Mouse (Mus musculus): ENCODE measurements around the gene Eppin. TPM values are rescaled to one million over a fixed set of nuclear protein-coding genes. Genes with fewer than 3 reads are reported as not detected.
"Not testable (repeated sequence)": the region's sequence is repeated elsewhere in the genome, so short reads cannot be mapped to it uniquely, and the experiment has no call there.

The Eppin gene
- polyA plus RNA-seq, 1 experiment from 2014 or later, result not detected

- not testable (repeated sequence) for H3K4me3 ChIP-seq (ENCODE audit: control insufficient read depth in 1 of 2, insufficient read depth in 1 of 2, low read depth in 1 of 2, low read length in 2 of 2); H3K27me3 ChIP-seq (ENCODE audit: control insufficient read depth, insufficient read depth, low read length); ATAC-seq (ENCODE audit: insufficient number of reproducible peaks, insufficient read depth, low FRiP score, low read depth); H3K36me3 ChIP-seq (ENCODE audit: control insufficient read depth, insufficient read depth, low read length); H3K4me1 ChIP-seq (ENCODE audit: control insufficient read depth in 2 of 2, insufficient read depth in 2 of 2, low read length in 2 of 2); H3K9ac ChIP-seq (ENCODE audit: low read length); H3K9me3 ChIP-seq (ENCODE audit: control insufficient read depth, low read length); H3K4me2 ChIP-seq (ENCODE audit: low read length); H3K27ac ChIP-seq (replicated peaks in 1 of 2; ENCODE audit: control insufficient read depth in 1 of 2, insufficient read depth in 1 of 2, low read depth in 2 of 2, low read length in 2 of 2)
- 71% methylated on average over 6 of the region's 6 CpGs for WGBS
Measured at GRCm38 (mm10) chr2:164573359-164573758, 20.0 kb downstream of the Eppin start, which contains the start of gene Spint3. Spint3 (minus strand) TSS chr2:164573459.

- H3K4me3 ChIP-seq (ENCODE audit: control insufficient read depth in 1 of 2, insufficient read depth in 1 of 2, low read depth in 1 of 2, low read length in 2 of 2), result no peak overlapping the region
- 79% methylated on average over 5 of the region's 5 CpGs for WGBS
- no peaks in the 10 kb centered on the region for H3K36me3 ChIP-seq (ENCODE audit: control insufficient read depth, insufficient read depth, low read length)
- H3K4me2 ChIP-seq (ENCODE audit: low read length), result no peak overlapping the region
- H3K4me1 ChIP-seq (ENCODE audit: control insufficient read depth in 2 of 2, insufficient read depth in 2 of 2, low read length in 2 of 2), result peaks cover 0 to 11% of the 10 kb centered on the region in 2 experiments; a peak in 3 of 4 replicates
- peaks cover 13% of the 10 kb centered on the region for H3K27me3 ChIP-seq (ENCODE audit: control insufficient read depth, insufficient read depth, low read length)
- H3K27ac ChIP-seq (replicated peaks in 1 of 2; ENCODE audit: control insufficient read depth in 1 of 2, insufficient read depth in 1 of 2, low read depth in 2 of 2, low read length in 2 of 2), result no peak overlapping the region
- H3K9ac ChIP-seq (ENCODE audit: low read length), result no peak overlapping the region
- no peak for ATAC-seq (ENCODE audit: insufficient number of reproducible peaks, insufficient read depth, low FRiP score, low read depth)
- no peaks in the 10 kb centered on the region for H3K9me3 ChIP-seq (ENCODE audit: control insufficient read depth, low read length)
Measured at GRCm38 (mm10) chr2:164567460-164567859, 25.9 kb downstream of the Eppin start.

GRCm38 (mm10) chr2:164566997-164567396, 26.4 kb downstream of the Eppin start:
- Histone ChIP-seq H3K4me1 (ENCODE audit: control insufficient read depth in 2 of 2, insufficient read depth in 2 of 2, low read length in 2 of 2) (peaks cover 0 to 14% of the 10 kb centered on the region in 2 experiments; a peak in 3 of 4 replicates), H3K4me3 (ENCODE audit: control insufficient read depth in 1 of 2, insufficient read depth in 1 of 2, low read depth in 1 of 2, low read length in 2 of 2) (no peak overlapping the region), H3K27ac (replicated peaks in 1 of 2; ENCODE audit: control insufficient read depth in 1 of 2, insufficient read depth in 1 of 2, low read depth in 2 of 2, low read length in 2 of 2) (no peak overlapping the region), H3K27me3 (ENCODE audit: control insufficient read depth, insufficient read depth, low read length) (peaks cover 17% of the 10 kb centered on the region), H3K9ac (ENCODE audit: low read length) (no peak overlapping the region), H3K9me3 (ENCODE audit: control insufficient read depth, low read length) (no peaks in the 10 kb centered on the region), H3K36me3 (ENCODE audit: control insufficient read depth, insufficient read depth, low read length) (no peaks in the 10 kb centered on the region), H3K4me2 (ENCODE audit: low read length) (no peak overlapping the region)
- ATAC-seq (ENCODE audit: insufficient number of reproducible peaks, insufficient read depth, low FRiP score, low read depth), result no peak
- WGBS, result 88% methylated on average over 2 of the region's 2 CpGs

GRCm38 (mm10) chr2:164564346-164564745, 29.0 kb downstream of the Eppin start:
- H3K4me1 ChIP-seq (ENCODE audit: control insufficient read depth in 2 of 2, insufficient read depth in 2 of 2, low read length in 2 of 2), result peaks cover 0 to 14% of the 10 kb centered on the region in 2 experiments; a peak in 3 of 4 replicates
- H3K9me3 ChIP-seq (ENCODE audit: control insufficient read depth, low read length), result no peaks in the 10 kb centered on the region
- no peak overlapping the region for H3K4me2 ChIP-seq (ENCODE audit: low read length)
- ATAC-seq (ENCODE audit: insufficient number of reproducible peaks, insufficient read depth, low FRiP score, low read depth), result no peak
- no peak overlapping the region for H3K9ac ChIP-seq (ENCODE audit: low read length)
- 63% methylated on average over 5 of the region's 5 CpGs for WGBS
- H3K27ac ChIP-seq (replicated peaks in 1 of 2; ENCODE audit: control insufficient read depth in 1 of 2, insufficient read depth in 1 of 2, low read depth in 2 of 2, low read length in 2 of 2), result no peak overlapping the region
- no peak overlapping the region for H3K4me3 ChIP-seq (ENCODE audit: control insufficient read depth in 1 of 2, insufficient read depth in 1 of 2, low read depth in 1 of 2, low read length in 2 of 2)
- H3K27me3 ChIP-seq (ENCODE audit: control insufficient read depth, insufficient read depth, low read length), result peaks cover 27% of the 10 kb centered on the region
- no peaks in the 10 kb centered on the region for H3K36me3 ChIP-seq (ENCODE audit: control insufficient read depth, insufficient read depth, low read length)

- WGBS, result under 1% methylated on average over 32 of the region's 32 CpGs
- Histone ChIP-seq H3K4me1 (ENCODE audit: control insufficient read depth in 2 of 2, insufficient read depth in 2 of 2, low read length in 2 of 2) (peaks cover 2 to 14% of the 10 kb centered on the region in 2 experiments; a peak in 3 of 4 replicates), H3K9ac (ENCODE audit: low read length) (peak overlapping the region; percentile 64), H3K36me3 (ENCODE audit: control insufficient read depth, insufficient read depth, low read length) (no peaks in the 10 kb centered on the region), H3K9me3 (ENCODE audit: control insufficient read depth, low read length) (no peaks in the 10 kb centered on the region), H3K4me3 (ENCODE audit: control insufficient read depth in 1 of 2, insufficient read depth in 1 of 2, low read depth in 1 of 2, low read length in 2 of 2) (peak overlapping the region; percentile 34 to 47), H3K27ac (replicated peaks in 1 of 2; ENCODE audit: control insufficient read depth in 1 of 2, insufficient read depth in 1 of 2, low read depth in 2 of 2, low read length in 2 of 2) (no peak overlapping the region), H3K27me3 (ENCODE audit: control insufficient read depth, insufficient read depth, low read length) (peaks cover 27% of the 10 kb centered on the region), H3K4me2 (ENCODE audit: low read length) (peak overlapping the region; percentile 86)
- peak; percentile 4; the same call in 1 of the 2 replicates for ATAC-seq (ENCODE audit: insufficient number of reproducible peaks, insufficient read depth, low FRiP score, low read depth)
Measured at GRCm38 (mm10) chr2:164563339-164564038, 29.9 kb downstream of the Eppin start.

- H3K36me3 ChIP-seq (ENCODE audit: control insufficient read depth, insufficient read depth, low read length), result no peaks in the 10 kb centered on the region
- H3K27ac ChIP-seq (replicated peaks in 1 of 2; ENCODE audit: control insufficient read depth in 1 of 2, insufficient read depth in 1 of 2, low read depth in 2 of 2, low read length in 2 of 2), result no peak within 1 kb of the TSS
Measured at GRCm38 (mm10) chr2:164562391-164563188, 30.8 kb downstream of the Eppin start, which contains the start of gene Wfdc2. Wfdc2 (plus strand) TSS chr2:164562413.

GRCm38 (mm10) chr2:164560106-164560505, 33.3 kb downstream of the Eppin start:
- ATAC-seq (ENCODE audit: insufficient number of reproducible peaks, insufficient read depth, low FRiP score, low read depth), result no peak

More at GRCm38 (mm10) chr2:164562391-164563188, 30.8 kb downstream of the Eppin start, which contains the start of gene Wfdc2:
- no peak for ATAC-seq (ENCODE audit: insufficient number of reproducible peaks, insufficient read depth, low FRiP score, low read depth)
- WGBS, result 5% methylated on average over 24 of the region's 24 CpGs
- Histone ChIP-seq H3K9ac (ENCODE audit: low read length) (peak within 1 kb of the TSS; percentile 64), H3K4me1 (ENCODE audit: control insufficient read depth in 2 of 2, insufficient read depth in 2 of 2, low read length in 2 of 2) (peaks cover 2 to 14% of the 10 kb centered on the region in 2 experiments; a peak in 3 of 4 replicates), H3K9me3 (ENCODE audit: control insufficient read depth, low read length) (no peaks in the 10 kb centered on the region), H3K27me3 (ENCODE audit: control insufficient read depth, insufficient read depth, low read length) (peaks cover 27% of the 10 kb centered on the region), H3K4me2 (ENCODE audit: low read length) (peak within 1 kb of the TSS; percentile 86), H3K4me3 (ENCODE audit: control insufficient read depth in 1 of 2, insufficient read depth in 1 of 2, low read depth in 1 of 2, low read length in 2 of 2) (peak within 1 kb of the TSS; percentile 34 to 47)

More at GRCm38 (mm10) chr2:164560106-164560505, 33.3 kb downstream of the Eppin start:
- Histone ChIP-seq H3K4me1 (ENCODE audit: control insufficient read depth in 2 of 2, insufficient read depth in 2 of 2, low read length in 2 of 2) (peaks cover 2 to 14% of the 10 kb centered on the region in 2 experiments; a peak in 3 of 4 replicates), H3K36me3 (ENCODE audit: control insufficient read depth, insufficient read depth, low read length) (no peaks in the 10 kb centered on the region), H3K9me3 (ENCODE audit: control insufficient read depth, low read length) (no peaks in the 10 kb centered on the region), H3K9ac (ENCODE audit: low read length) (no peak overlapping the region), H3K4me2 (ENCODE audit: low read length) (no peak overlapping the region), H3K4me3 (ENCODE audit: control insufficient read depth in 1 of 2, insufficient read depth in 1 of 2, low read depth in 1 of 2, low read length in 2 of 2) (no peak overlapping the region), H3K27ac (replicated peaks in 1 of 2; ENCODE audit: control insufficient read depth in 1 of 2, insufficient read depth in 1 of 2, low read depth in 2 of 2, low read length in 2 of 2) (no peak overlapping the region), H3K27me3 (ENCODE audit: control insufficient read depth, insufficient read depth, low read length) (peaks cover 27% of the 10 kb centered on the region)
- WGBS, result 83% methylated on average over 8 of the region's 8 CpGs

All from heart, embryonic 14.5 days (tissue).